Mouse (Mus musculus) ES-Bruce4 (cell line): ENCODE data around the gene Cidec.

Experiments
- CTCF ChIP-seq: IDR thresholded peaks from one replicate; pipeline ENCODE4 v1.8.1; 2011; ENCODE audit warnings: low read depth, low read length
- EP300 ChIP-seq: IDR thresholded peaks from 2 replicates; pipeline ENCODE4 v1.6.1; 2011; ENCODE audit warnings: low read depth, low read length; ENCODE audit not compliant: insufficient read depth
- POLR2A ChIP-seq: IDR thresholded peaks from one replicate; pipeline ENCODE4 v1.8.1; 2011; ENCODE audit warnings: low read length; ENCODE audit not compliant: insufficient read depth

DNA sequence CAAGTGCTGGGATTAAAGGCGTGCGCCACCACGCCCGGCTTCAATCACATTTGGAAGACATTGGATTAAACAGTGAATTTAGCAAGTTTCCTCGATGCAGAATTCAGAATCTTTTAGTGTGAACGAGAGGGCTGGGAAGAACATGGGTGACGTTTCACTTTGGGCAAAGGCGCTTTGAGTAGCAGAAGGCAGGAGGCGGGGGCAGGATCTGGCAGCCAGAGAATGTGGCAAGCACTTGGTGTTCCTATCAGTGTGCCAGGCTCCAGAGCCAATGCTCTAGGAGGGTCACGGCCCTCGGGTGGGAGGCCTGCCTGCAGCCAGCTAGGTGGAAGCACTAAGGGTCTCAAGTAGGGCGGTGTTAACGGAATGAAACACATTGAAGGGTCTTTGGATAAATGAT is 33.5 kb downstream of the Cidec start:
- TF ChIP-seq CTCF = no peak
- TF ChIP-seq EP300 = no peak
- no peak for TF ChIP-seq POLR2A
